Comparison of ENCODE assay signal across 17 mouse cellular contexts in genomic region chr1:73341911-73342310, GRCm38 (mm10).
DNase-seq lines count a peak whose midpoint lies in the region; ATAC-seq and TF ChIP-seq lines count a peak whose summit lies in the region.
"Had no signal": no experiment of that assay in that cellular context is flagged by ENCODE, and none has a peak within 500 bp of the region (broad histone marks: within the 10 kb centered on the region; RNA-seq: fewer than 3 reads in every experiment).

No protein-coding gene starts in this region.

- 71% methylated on average over 5 of the region's 5 CpGs for WGBS in hindbrain, postnatal 0 days
- WGBS in hindbrain, embryonic 12.5 days, result 85% methylated on average over 5 of the region's 5 CpGs

- no peaks in the 10 kb centered on the region for H3K4me1 ChIP-seq in hindbrain, postnatal 0 days (ENCODE audit: insufficient read depth, low read length)
- H3K4me1 ChIP-seq in hindbrain, embryonic 12.5 days, result no peaks in the 10 kb centered on the region

- TF ChIP-seq CTCF in hindbrain, postnatal 0 days (IDR thresholded peaks at IDR 0.05; ENCODE audit: low read depth), result no peak
- no peak for TF ChIP-seq CTCF in brain, embryonic 14.5 days (IDR thresholded peaks at IDR 0.05; ENCODE audit: borderline replicate concordance, extremely low read depth, insufficient read depth, insufficient read length)

- DNase-seq in adrenal gland, postnatal 10 days, result peak; percentile 31
- no peak for DNase-seq in adrenal gland, adult 8-10 months
- peak; percentile 26 for DNase-seq in hindbrain, postnatal 0 days (ENCODE audit: low spot score)
- peak; percentile 72 for DNase-seq in lung, postnatal 10 days
- DNase-seq in lung, adult 18-20 months, result no peak
- DNase-seq in brain, embryonic 14.5 days (ENCODE audit: low read depth), result peak; percentile 27
- DNase-seq in layer of hippocampus, adult 9-10 months (ENCODE audit: low spot score), result no peak
- DNase-seq: cerebellum, adult 11 months; cerebellum, postnatal 36 days; gastrocnemius, postnatal 36 days; left cerebral cortex, postnatal 4 days had no signal

- no peaks in the 10 kb centered on the region for H3K36me3 ChIP-seq in hindbrain, postnatal 0 days (ENCODE audit: insufficient read depth, low read length)
- H3K36me3 ChIP-seq in hindbrain, embryonic 12.5 days, result no peaks in the 10 kb centered on the region
- H3K36me3 ChIP-seq: midbrain, embryonic 10.5 days had no signal

- H3K4me2 ChIP-seq in hindbrain, postnatal 0 days (ENCODE audit: low read depth, low read length), result no peak overlapping the region
- no peak overlapping the region for H3K4me2 ChIP-seq in hindbrain, embryonic 12.5 days (replicated peaks)
- H3K4me2 ChIP-seq: hindbrain, embryonic 14.5 days had no signal

- H3K27ac ChIP-seq in hindbrain, postnatal 0 days, result no peak overlapping the region
- no peak overlapping the region for H3K27ac ChIP-seq in hindbrain, embryonic 12.5 days
- H3K27ac ChIP-seq: hindbrain, embryonic 14.5 days; midbrain, embryonic 10.5 days had no signal

- H3K27me3 ChIP-seq in hindbrain, postnatal 0 days (ENCODE audit: insufficient read depth, low read length), result no peaks in the 10 kb centered on the region
- no peaks in the 10 kb centered on the region for H3K27me3 ChIP-seq in hindbrain, embryonic 12.5 days

- H3K9me3 ChIP-seq in hindbrain, postnatal 0 days (ENCODE audit: low read length), result no peaks in the 10 kb centered on the region
- H3K9me3 ChIP-seq in hindbrain, embryonic 12.5 days (replicated peaks), result no peaks in the 10 kb centered on the region
- H3K9me3 ChIP-seq: midbrain, embryonic 10.5 days had no signal

- ATAC-seq in hindbrain, postnatal 0 days, result no peak
- ATAC-seq in hindbrain, embryonic 12.5 days (ENCODE audit: low FRiP score), result no peak
- ATAC-seq: forebrain, embryonic 14.5 days; intestine, embryonic 16.5 days had no signal

- no peak for TF ChIP-seq POLR2A in brain, embryonic 14.5 days (IDR thresholded peaks at IDR 0.05; ENCODE audit: borderline replicate concordance, extremely low read depth, insufficient read depth, insufficient read length, poor library complexity, severe bottlenecking)

- no peak overlapping the region for H3K9ac ChIP-seq in hindbrain, postnatal 0 days (replicated peaks; ENCODE audit: low read length)
- H3K9ac ChIP-seq in hindbrain, embryonic 12.5 days, result no peak overlapping the region
- H3K9ac ChIP-seq: hindbrain, embryonic 14.5 days had no signal

- H3K4me3 ChIP-seq in hindbrain, postnatal 0 days (ENCODE audit: low read length), result no peak overlapping the region
- H3K4me3 ChIP-seq in hindbrain, embryonic 12.5 days, result no peak overlapping the region
- H3K4me3 ChIP-seq: erythroblast, embryonic 14.5 days; midbrain, embryonic 10.5 days had no signal

Comparison
In these comparisons a context has a peak if more than half of its experiments do, and no peak if none do; other contexts are left out.
1. DNase-seq: peak in adrenal gland, postnatal 10 days (single experiment), hindbrain, postnatal 0 days (single experiment), lung, postnatal 10 days (single experiment) and brain, embryonic 14.5 days (single experiment); none in adrenal gland, adult 8-10 months (single experiment), lung, adult 18-20 months (0 of 2) and layer of hippocampus, adult 9-10 months (single experiment).